Mouse (Mus musculus) embryonic stem cell, embryonic (primary cell): ENCODE data around the gene Cbln3.

Source experiments
- CTCF ChIA-PET, 4 experiments: fragments of 300-600 bp in 2 of 4; fragments of 350-600 bp in 2 of 4; sonication (Branson Sonifier 250); formaldehyde crosslinking; loops; one replicate each; lab custom pipeline; 2022; ENCODE audit warnings: inconsistent platforms in 2 of 4; lab: Charles Lee
- POLR2A ChIA-PET, 4 experiments: fragments of 300-600 bp in 2 of 4; fragments of 350-600 bp in 2 of 4; sonication (Branson Sonifier 250); formaldehyde crosslinking; loops; one replicate each; lab custom pipeline; 2022; ENCODE audit warnings: antibody characterized with exemption in 4 of 4, inconsistent platforms in 1 of 4; lab: Charles Lee

Cbln3 gene

GRCm38 (mm10) chr14:55869538-55869937, 14.7 kb downstream of the Cbln3 start:
- ChIA-PET CTCF (interaction anchor here in 2 of 4 experiments (0.8 to 1.2 kb wide), 3 partner anchors 12 to 37 kb away, joined by 3 read pairs; no protein-coding TSS in a partner anchor), POLR2A (interaction anchor here in 2 of 4 experiments (1.1 to 25.9 kb wide), 7 partner anchors 9 to 49 kb away, joined by 3 to 686 read pairs (median 5); partner anchors contain the start of genes Cbln3 (in 1 of the 2), Khnyn (in 1 of the 2), Nfatc4 (in 1 of the 2) and Nynrin (in 1 of the 2))

- CTCF ChIA-PET = interaction anchor here in 3 of 4 experiments (0.6 to 1.8 kb wide), 8 partner anchors 10 to 156 kb away, joined by 3 to 7 read pairs (median 3); partner anchors contain the start of gene Nynrin (in 1 of the 3)
- POLR2A ChIA-PET = interaction anchor here (0.7 to 25.9 kb wide), 17 partner anchors 13 to 1469 kb away, joined by 3 to 686 read pairs (median 4); partner anchors contain the start of genes Nfatc4 (in 2 of the 4), Cbln3 (in 1 of the 4), Khnyn (in 1 of the 4) and Nynrin (in 1 of the 4)
Observed at GRCm38 (mm10) chr14:55868230-55869026, 15.8 kb downstream of the Cbln3 start.

GRCm38 (mm10) chr14:55866962-55867361, 17.2 kb downstream of the Cbln3 start:
- ChIA-PET CTCF (interaction anchor here in 3 of 4 experiments (0.5 to 5.7 kb wide), 12 partner anchors 10 to 182 kb away, joined by 3 to 71 read pairs (median 4); partner anchors contain the start of gene Nynrin (in 1 of the 3)), POLR2A (interaction anchor here (0.6 to 25.9 kb wide), 11 partner anchors 14 to 192 kb away, joined by 3 to 686 read pairs (median 4); partner anchors contain the start of genes Cbln3 (in 1 of the 4), Khnyn (in 1 of the 4), Nfatc4 (in 1 of the 4) and Nynrin (in 1 of the 4))

- POLR2A ChIA-PET = interaction anchor here (0.9 to 25.9 kb wide), 31 partner anchors 9 to 303 kb away, joined by 3 to 686 read pairs (median 8); partner anchors contain the start of genes Nynrin (in 3 of the 4), Nfatc4 (in 2 of the 4), A730061H03Rik (in 1 of the 4) and Sdr39u1 (in 1 of the 4)
- CTCF ChIA-PET = interaction anchor here (0.5 to 5.8 kb wide), 54 partner anchors 9 to 836 kb away, joined by 3 to 71 read pairs (median 5); partner anchors contain the start of genes Nynrin (in 4 of the 4), Nfatc4 (in 3 of the 4), Khnyn (in 2 of the 4) and Adcy4 (in 1 of the 4)
Observed at GRCm38 (mm10) chr14:55863773-55864172, 20.4 kb downstream of the Cbln3 start.

- ChIA-PET POLR2A (interaction anchor here (0.7 to 25.9 kb wide), 35 partner anchors 8 to 302 kb away, joined by 3 to 686 read pairs (median 8); partner anchors contain the start of genes Nynrin (in 4 of the 4), Khnyn (in 2 of the 4), Nfatc4 (in 2 of the 4) and Sdr39u1 (in 2 of the 4)), CTCF (interaction anchor here (0.5 to 5.8 kb wide), 46 partner anchors 8 to 451 kb away, joined by 3 to 71 read pairs (median 6); partner anchors contain the start of genes Nfatc4 (in 3 of the 4), Nynrin (in 3 of the 4), Ripk3 (in 2 of the 4) and Gmpr2 (in 1 of the 4))
Observed at GRCm38 (mm10) chr14:55862970-55863369, 21.2 kb downstream of the Cbln3 start.

- CTCF ChIA-PET = interaction anchor here (0.5 to 5.8 kb wide), 33 partner anchors 9 to 1130 kb away, joined by 3 to 71 read pairs (median 7); partner anchors contain the start of genes Nfatc4 (in 2 of the 4), Nynrin (in 2 of the 4), Ripk3 (in 2 of the 4) and Gmpr2 (in 1 of the 4)
- POLR2A ChIA-PET = interaction anchor here (0.5 to 25.9 kb wide), 35 partner anchors 8 to 202 kb away, joined by 3 to 686 read pairs (median 8); partner anchors contain the start of genes Nynrin (in 4 of the 4), Khnyn (in 2 of the 4), Nfatc4 (in 2 of the 4) and Sdr39u1 (in 2 of the 4)
Observed at GRCm38 (mm10) chr14:55862186-55862585, 22.0 kb downstream of the Cbln3 start.

GRCm38 (mm10) chr14:55857588-55857987, 26.6 kb downstream of the Cbln3 start:
- ChIA-PET CTCF (interaction anchor here in 3 of 4 experiments (0.9 to 1.5 kb wide), 6 partner anchors 9 to 35 kb away, joined by 3 to 6 read pairs (median 3); no protein-coding TSS in a partner anchor), POLR2A (interaction anchor here (0.6 to 25.9 kb wide), 8 partner anchors 15 to 42 kb away, joined by 3 to 686 read pairs (median 4); partner anchors contain the start of genes Nfatc4 (in 1 of the 4) and Sdr39u1 (in 1 of the 4))

- CTCF ChIA-PET = interaction anchor here (0.5 to 7.3 kb wide), 14 partner anchors 8 to 466 kb away, joined by 4 to 71 read pairs (median 8); partner anchors contain the start of gene Nfatc4 (in 1 of the 4)
- POLR2A ChIA-PET = interaction anchor here (0.8 to 25.9 kb wide), 34 partner anchors 8 to 195 kb away, joined by 3 to 686 read pairs (median 4); partner anchors contain the start of genes Khnyn (in 2 of the 4), Nfatc4 (in 2 of the 4), Mdp1 (in 1 of the 4) and Sdr39u1 (in 1 of the 4)
Observed at GRCm38 (mm10) chr14:55855101-55855561, 29.1 kb downstream of the Cbln3 start.

GRCm38 (mm10) chr14:55854406-55855100, 29.6 kb downstream of the Cbln3 start:
- ChIA-PET POLR2A (interaction anchor here (0.6 to 25.9 kb wide), 44 partner anchors 8 to 777 kb away, joined by 3 to 686 read pairs (median 5); partner anchors contain the start of genes Khnyn (in 2 of the 4), Nfatc4 (in 2 of the 4), Sdr39u1 (in 2 of the 4) and Gmpr2 (in 1 of the 4)), CTCF (interaction anchor here (0.5 to 7.3 kb wide), 24 partner anchors 9 to 133 kb away, joined by 3 to 71 read pairs (median 5); partner anchors contain the start of genes Nfatc4 (in 2 of the 4), Adcy4 (in 1 of the 4) and Ripk3 (in 1 of the 4))

- CTCF ChIA-PET = interaction anchor here (0.5 to 7.3 kb wide), 24 partner anchors 10 to 1556 kb away, joined by 3 to 71 read pairs (median 4); partner anchors contain the start of genes Nfatc4 (in 2 of the 4), Adcy4 (in 1 of the 4) and Ripk3 (in 1 of the 4)
Observed at GRCm38 (mm10) chr14:55853621-55854285, 30.4 kb downstream of the Cbln3 start, which contains the start of gene Nynrin. Nynrin (plus strand) TSS chr14:55854010.

GRCm38 (mm10) chr14:55852646-55853551, 31.3 kb downstream of the Cbln3 start:
- POLR2A ChIA-PET = interaction anchor here (0.5 to 25.9 kb wide), 39 partner anchors 9 to 767 kb away, joined by 3 to 686 read pairs (median 6); partner anchors contain the start of genes Nfatc4 (in 2 of the 4), Ripk3 (in 2 of the 4), A730061H03Rik (in 1 of the 4) and Gmpr2 (in 1 of the 4)
- CTCF ChIA-PET = interaction anchor here (0.6 to 7.3 kb wide), 19 partner anchors 10 to 292 kb away, joined by 3 to 71 read pairs (median 4); partner anchors contain the start of gene Nfatc4 (in 1 of the 4)

More at GRCm38 (mm10) chr14:55853621-55854285, 30.4 kb downstream of the Cbln3 start, which contains the start of gene Nynrin:
- POLR2A ChIA-PET = interaction anchor here (0.6 to 25.9 kb wide), 36 partner anchors 9 to 776 kb away, joined by 3 to 686 read pairs (median 6); partner anchors contain the start of genes Nfatc4 (in 2 of the 4), Gmpr2 (in 1 of the 4), Khnyn (in 1 of the 4) and Mdp1 (in 1 of the 4)

- ChIA-PET CTCF (interaction anchor here in 3 of 4 experiments (0.6 to 7.3 kb wide), 9 partner anchors 12 to 689 kb away, joined by 3 to 71 read pairs (median 3); no protein-coding TSS in a partner anchor), POLR2A (interaction anchor here (0.7 to 25.9 kb wide), 34 partner anchors 9 to 311 kb away, joined by 3 to 686 read pairs (median 6); partner anchors contain the start of genes Nfatc4 (in 3 of the 4), Cbln3 (in 1 of the 4), Gmpr2 (in 1 of the 4) and Nedd8 (in 1 of the 4))
Observed at GRCm38 (mm10) chr14:55850885-55851284, 33.3 kb downstream of the Cbln3 start.

GRCm38 (mm10) chr14:55845506-55846294, 38.5 kb downstream of the Cbln3 start:
- ChIA-PET POLR2A (interaction anchor here in 3 of 4 experiments (0.5 to 5.4 kb wide), 7 partner anchors 7 to 28 kb away, joined by 3 to 36 read pairs (median 4); partner anchors contain the start of gene Nynrin (in 1 of the 3)), CTCF (interaction anchor here in 2 of 4 experiments (1.0 to 1.7 kb wide), 4 partner anchors 11 to 22 kb away, joined by 3 to 6 read pairs (median 4); no protein-coding TSS in a partner anchor)
